Mouse (Mus musculus) forebrain, embryonic 10.5 days (tissue): ENCODE data around the gene Dapk1. TPM values are rescaled to one million over a fixed set of nuclear protein-coding genes. Genes with fewer than 3 reads are reported as not detected.

Experiments
- DNase-seq: peaks from one replicate; pipeline ENCODE4 v3.0.0-alpha.2; 2017; ENCODE audit warnings: low spot score; ENCODE audit errors: extremely low spot score
- H3K27ac ChIP-seq: fragments of 300-500 bp; sonication (generic); 2 replicates; pipeline ENCODE4 v1.5.1; 2016; ENCODE audit warnings: mild to moderate bottlenecking
- H3K27me3 ChIP-seq: fragments of 300-500 bp; sonication (generic); 2 replicates; pipeline ENCODE4 v1.6.1; 2016; ENCODE audit warnings: mild to moderate bottlenecking; ENCODE audit not compliant: poor library complexity, severe bottlenecking
- H3K36me3 ChIP-seq: fragments of 300-500 bp; sonication (generic); replicated peaks from 2 replicates; pipeline ENCODE4 v1.6.1; 2016; ENCODE audit warnings: mild to moderate bottlenecking, moderate library complexity
- H3K4me1 ChIP-seq: fragments of 300-500 bp; sonication (generic); 2 replicates; pipeline ENCODE4 v1.6.1; 2016
- H3K4me3 ChIP-seq: fragments of 300-500 bp; sonication (generic); 2 replicates; pipeline ENCODE4 v1.5.1; 2016; ENCODE audit warnings: mild to moderate bottlenecking, moderate library complexity
- H3K9me3 ChIP-seq: fragments of 300-500 bp; sonication (generic); 2 replicates; pipeline ENCODE4 v1.6.1; 2016; ENCODE audit warnings: mild to moderate bottlenecking, moderate library complexity
- WGBS: fragments of 180-500 bp; shearing (Covaris S2); methylation state at CpG from one replicate; pipeline ENCODE4 v1.1.7; 2016; 5-methylcytosine and 5-hydroxymethylcytosine counted together
- polyA plus RNA-seq: library from polyadenylated mRNA; unstranded; fragments of >200 nt; fragmentation: Nextera tagmentation; extraction: Ambion mirVana; gene quantifications from 2 replicates; pipeline ENCODE4 v1.2.1, GENCODE M21; 2016

Dapk1 gene
- polyA plus RNA-seq, 1 experiment from 2014 or later = 18.0 TPM

DNA sequence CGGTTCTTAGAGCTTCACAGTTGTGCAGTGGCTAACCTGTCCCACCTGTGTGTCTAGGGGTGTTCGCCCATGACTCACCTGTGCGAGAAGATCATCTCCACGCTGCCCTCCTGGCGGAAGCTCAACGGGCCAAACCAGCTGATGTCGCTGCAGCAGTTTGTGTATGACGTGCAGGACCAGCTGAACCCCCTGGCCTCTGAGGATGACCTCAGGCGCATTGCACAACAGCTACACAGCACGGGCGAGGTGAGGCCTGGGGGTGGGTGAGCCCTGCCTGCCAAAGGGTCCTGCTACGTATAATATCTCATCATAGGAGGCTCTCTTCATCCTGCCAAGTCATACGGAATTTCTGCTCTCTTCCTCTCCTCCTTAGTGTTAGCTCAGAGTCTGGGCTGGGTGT, 155.5 kb downstream of the Dapk1 start:
- H3K36me3 ChIP-seq = peaks cover 52% of the 10 kb centered on the region
- H3K4me1 ChIP-seq = no peaks in the 10 kb centered on the region
- no peak for DNase-seq
- no peak overlapping the region for H3K27ac ChIP-seq
- no peak overlapping the region for H3K4me3 ChIP-seq
- H3K9me3 ChIP-seq = peaks cover 4% of the 10 kb centered on the region; the same call in 1 of the 2 replicates
- no peaks in the 10 kb centered on the region for H3K27me3 ChIP-seq
- WGBS = 91% methylated on average over 13 of the region's 13 CpGs

GRCm38 (mm10) chr13:60759136-60759535, 157.4 kb downstream of the Dapk1 start:
- Histone ChIP-seq H3K27ac (no peak overlapping the region), H3K27me3 (no peaks in the 10 kb centered on the region), H3K9me3 (no peaks in the 10 kb centered on the region), H3K4me3 (no peak overlapping the region), H3K4me1 (no peaks in the 10 kb centered on the region), H3K36me3 (peaks cover 45% of the 10 kb centered on the region)
- WGBS = 44% methylated on average over 6 of the region's 6 CpGs
- DNase-seq = peak; percentile 51

DNA sequence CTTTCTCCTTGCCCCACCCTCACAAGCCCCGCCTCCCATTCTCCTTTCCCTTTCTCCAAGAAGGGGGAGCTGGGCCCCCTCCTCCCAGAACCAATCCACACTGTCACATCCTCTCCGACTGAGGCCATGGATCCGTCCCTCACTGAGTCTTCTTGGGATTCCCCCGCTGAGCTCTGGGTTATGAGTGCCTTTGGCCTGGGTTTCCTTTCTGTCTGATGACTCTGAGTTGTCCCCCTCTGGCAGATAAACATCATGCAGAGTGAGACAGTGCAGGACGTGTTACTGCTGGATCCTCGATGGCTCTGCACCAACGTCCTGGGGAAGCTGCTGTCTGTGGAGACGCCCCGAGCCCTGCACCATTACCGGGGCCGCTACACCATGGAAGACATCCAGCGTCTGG, 158.6 kb downstream of the Dapk1 start:
- Histone ChIP-seq H3K27me3 (no peaks in the 10 kb centered on the region), H3K9me3 (no peaks in the 10 kb centered on the region), H3K4me1 (no peaks in the 10 kb centered on the region), H3K27ac (no peak overlapping the region), H3K36me3 (peaks cover 38% of the 10 kb centered on the region), H3K4me3 (no peak overlapping the region)
- DNase-seq = no peak
- WGBS = 96% methylated on average over 12 of the region's 12 CpGs

DNA sequence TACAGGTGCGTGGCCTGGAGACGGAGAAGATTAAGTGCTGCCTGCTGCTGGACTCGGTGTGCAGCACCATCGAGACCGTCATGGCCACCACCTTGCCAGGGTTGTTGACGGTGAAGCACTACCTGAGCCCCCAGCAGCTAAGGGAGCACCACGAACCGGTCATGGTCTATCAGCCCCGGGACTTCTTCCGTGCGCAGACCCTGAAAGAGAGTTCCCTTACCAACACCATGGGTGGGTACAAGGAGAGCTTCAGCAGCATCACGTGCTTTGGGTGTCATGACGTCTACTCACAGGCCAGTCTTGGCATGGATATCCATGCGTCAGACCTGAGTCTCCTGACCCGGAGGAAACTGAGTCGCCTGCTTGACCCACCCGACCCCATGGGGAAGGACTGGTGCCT, 159.4 kb downstream of the Dapk1 start:
- H3K9me3 ChIP-seq = no peaks in the 10 kb centered on the region
- H3K27ac ChIP-seq = no peak overlapping the region
- WGBS = 94% methylated on average over 17 of the region's 17 CpGs
- H3K27me3 ChIP-seq = no peaks in the 10 kb centered on the region
- peaks cover 38% of the 10 kb centered on the region for H3K36me3 ChIP-seq
- no peak for DNase-seq
- no peaks in the 10 kb centered on the region for H3K4me1 ChIP-seq
- H3K4me3 ChIP-seq = no peak overlapping the region

- Histone ChIP-seq H3K27me3 (no peaks in the 10 kb centered on the region), H3K27ac (no peak overlapping the region), H3K36me3 (no peaks in the 10 kb centered on the region), H3K4me3 (no peak overlapping the region), H3K9me3 (no peaks in the 10 kb centered on the region), H3K4me1 (no peaks in the 10 kb centered on the region)
- WGBS = 88% methylated on average over 3 of the region's 3 CpGs
- DNase-seq = no peak
These were observed 178.8 kb downstream of the Dapk1 start for GRCm38 (mm10) chr13:60780534-60780933.

- no peaks in the 10 kb centered on the region for H3K4me1 ChIP-seq
- H3K4me3 ChIP-seq = no peak overlapping the region
- no peaks in the 10 kb centered on the region for H3K36me3 ChIP-seq
- 87% methylated on average over 7 of the region's 7 CpGs for WGBS
- no peaks in the 10 kb centered on the region for H3K27me3 ChIP-seq
- no peak overlapping the region for H3K27ac ChIP-seq
- no peak for DNase-seq
- H3K9me3 ChIP-seq = no peaks in the 10 kb centered on the region
These were observed 181.6 kb downstream of the Dapk1 start for GRCm38 (mm10) chr13:60783301-60783700.

GRCm38 (mm10) chr13:60786264-60786663, 184.5 kb downstream of the Dapk1 start, which contains the start of gene BC051665:
Gene BC051665, minus strand, starts transcription at chr13:60786364.
- Histone ChIP-seq H3K4me1 (no peaks in the 10 kb centered on the region), H3K36me3 (no peaks in the 10 kb centered on the region), H3K27ac (no peak within 1 kb of the TSS), H3K4me3 (no peak within 1 kb of the TSS), H3K9me3 (no peaks in the 10 kb centered on the region), H3K27me3 (no peaks in the 10 kb centered on the region)
- DNase-seq = no peak

DNA sequence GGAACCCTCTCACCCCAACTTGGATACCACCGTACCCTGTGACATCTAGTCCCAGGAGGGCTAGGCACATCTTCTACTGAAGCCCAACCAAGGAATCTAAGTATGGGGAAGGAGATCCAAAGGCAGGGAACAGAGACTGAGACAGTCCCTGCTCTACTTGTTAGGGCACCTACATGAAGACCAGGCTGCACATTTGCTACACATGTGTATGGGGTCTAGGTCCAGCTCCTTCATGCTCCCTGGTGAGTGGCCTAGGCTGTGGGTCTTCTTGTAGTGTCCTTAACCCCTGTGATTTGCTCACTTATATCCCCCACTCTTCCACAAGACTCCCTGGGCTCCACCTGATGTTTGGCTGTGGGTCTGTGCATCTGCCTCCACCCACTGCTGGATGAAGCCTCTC, 187.7 kb downstream of the Dapk1 start:
- DNase-seq = no peak
- WGBS = 83% methylated on average over 1 of the region's 1 CpGs
- H3K4me1 ChIP-seq = no peaks in the 10 kb centered on the region

GRCm38 (mm10) chr13:60802749-60803148, 201.0 kb downstream of the Dapk1 start, which contains the start of gene Ctsll3:
Gene Ctsll3, minus strand, starts transcription at chr13:60802849.
- WGBS = 71% methylated on average over 1 of the region's 1 CpGs

More for the DNA sequence above, 187.7 kb downstream of the Dapk1 start:
- Histone ChIP-seq H3K9me3 (no peaks in the 10 kb centered on the region), H3K27me3 (no peaks in the 10 kb centered on the region), H3K4me3 (no peak overlapping the region), H3K27ac (no peak overlapping the region), H3K36me3 (no peaks in the 10 kb centered on the region)

GRCm38 (mm10) chr13:60809690-60810089, 207.9 kb downstream of the Dapk1 start:
- DNase-seq = no peak
- Histone ChIP-seq H3K9me3 (no peaks in the 10 kb centered on the region), H3K4me1 (no peaks in the 10 kb centered on the region), H3K4me3 (no peak overlapping the region), H3K27me3 (no peaks in the 10 kb centered on the region), H3K36me3 (no peaks in the 10 kb centered on the region), H3K27ac (no peak overlapping the region)
- WGBS = 79% methylated on average over 2 of the region's 2 CpGs

More at GRCm38 (mm10) chr13:60802749-60803148, 201.0 kb downstream of the Dapk1 start, which contains the start of gene Ctsll3:
- Histone ChIP-seq H3K36me3 (no peaks in the 10 kb centered on the region), H3K9me3 (no peaks in the 10 kb centered on the region), H3K4me3 (no peak within 1 kb of the TSS), H3K27ac (no peak within 1 kb of the TSS), H3K27me3 (no peaks in the 10 kb centered on the region), H3K4me1 (no peaks in the 10 kb centered on the region)
- no peak for DNase-seq

- Histone ChIP-seq H3K4me1 (no peaks in the 10 kb centered on the region), H3K36me3 (no peaks in the 10 kb centered on the region), H3K4me3 (no peak overlapping the region), H3K27me3 (no peaks in the 10 kb centered on the region), H3K27ac (no peak overlapping the region), H3K9me3 (no peaks in the 10 kb centered on the region)
- DNase-seq = no peak
- 91% methylated on average over 6 of the region's 6 CpGs for WGBS
These were observed 211.0 kb downstream of the Dapk1 start for GRCm38 (mm10) chr13:60812768-60813167.

Other genes starting within 250 kb of the Dapk1 start
- gene BC051665, start 184.4 kb downstream of the Dapk1 start, polyA plus RNA-seq = not detected in 2 replicates
- gene Ctsll3, start 200.9 kb downstream of the Dapk1 start, polyA plus RNA-seq = not detected in 2 replicates